Mouse (Mus musculus): ENCODE data around the gene Edc3. TPM values are rescaled to one million over a fixed set of nuclear protein-coding genes. Genes with fewer than 3 reads are reported as not detected.

The Edc3 gene
- polyA plus RNA-seq, 1 experiment = not detected

GRCm38 (mm10) chr9:57770836-57771235 lies 62.5 kb downstream of the Edc3 start:
- H3K27ac ChIP-seq (ENCODE audit: insufficient read depth, low read depth, low read length) = no peak overlapping the region
- TF ChIP-seq POLR2A (IDR thresholded peaks at IDR 0.05; ENCODE audit: insufficient read depth, low read depth, low read length) (no peak), CTCF (IDR thresholded peaks at IDR 0.05; ENCODE audit: insufficient read depth, low read depth, low read length) (no peak)
- H3K4me1 ChIP-seq (ENCODE audit: control insufficient read depth, insufficient read depth, low read length) = peaks cover 22% of the 10 kb centered on the region
- no peak overlapping the region for H3K4me3 ChIP-seq (ENCODE audit: insufficient read depth, low read depth, low read length)
- 92% methylated on average over 2 of the region's 2 CpGs for WGBS

GRCm38 (mm10) chr9:57773754-57774153 lies 65.4 kb downstream of the Edc3 start:
- Histone ChIP-seq H3K4me1 (ENCODE audit: control insufficient read depth, insufficient read depth, low read length) (peaks cover 14% of the 10 kb centered on the region), H3K27ac (ENCODE audit: insufficient read depth, low read depth, low read length) (no peak overlapping the region), H3K4me3 (ENCODE audit: insufficient read depth, low read depth, low read length) (no peak overlapping the region)
- TF ChIP-seq POLR2A (IDR thresholded peaks at IDR 0.05; ENCODE audit: insufficient read depth, low read depth, low read length) (no peak), CTCF (IDR thresholded peaks at IDR 0.05; ENCODE audit: insufficient read depth, low read depth, low read length) (no peak)
- 95% methylated on average over 3 of the region's 3 CpGs for WGBS

- no peak overlapping the region for H3K4me3 ChIP-seq (ENCODE audit: insufficient read depth, low read depth, low read length)
- 17% methylated on average over 1 of the region's 1 CpGs for WGBS
- no peak overlapping the region for H3K27ac ChIP-seq (ENCODE audit: insufficient read depth, low read depth, low read length)
- TF ChIP-seq POLR2A (IDR thresholded peaks at IDR 0.05; ENCODE audit: insufficient read depth, low read depth, low read length) = no peak
- no peak for TF ChIP-seq CTCF (IDR thresholded peaks at IDR 0.05; ENCODE audit: insufficient read depth, low read depth, low read length)
- peaks cover 14% of the 10 kb centered on the region for H3K4me1 ChIP-seq (ENCODE audit: control insufficient read depth, insufficient read depth, low read length)
Measured at GRCm38 (mm10) chr9:57774168-57774567, 65.8 kb downstream of the Edc3 start.

GRCm38 (mm10) chr9:57775026-57775425 lies 66.7 kb downstream of the Edc3 start:
- 49% methylated on average over 5 of the region's 5 CpGs for WGBS
- H3K4me1 ChIP-seq (ENCODE audit: control insufficient read depth, insufficient read depth, low read length) = peaks cover 14% of the 10 kb centered on the region
- TF ChIP-seq CTCF (IDR thresholded peaks at IDR 0.05; ENCODE audit: insufficient read depth, low read depth, low read length) (no peak), POLR2A (IDR thresholded peaks at IDR 0.05; ENCODE audit: insufficient read depth, low read depth, low read length) (no peak)
- no peak overlapping the region for H3K27ac ChIP-seq (ENCODE audit: insufficient read depth, low read depth, low read length)
- no peak overlapping the region for H3K4me3 ChIP-seq (ENCODE audit: insufficient read depth, low read depth, low read length)

GRCm38 (mm10) chr9:57775736-57776135 lies 67.4 kb downstream of the Edc3 start:
- TF ChIP-seq POLR2A (IDR thresholded peaks at IDR 0.05; ENCODE audit: insufficient read depth, low read depth, low read length) = no peak
- no peak for TF ChIP-seq CTCF (IDR thresholded peaks at IDR 0.05; ENCODE audit: insufficient read depth, low read depth, low read length)
- no peak overlapping the region for H3K27ac ChIP-seq (ENCODE audit: insufficient read depth, low read depth, low read length)
- no peak overlapping the region for H3K4me3 ChIP-seq (ENCODE audit: insufficient read depth, low read depth, low read length)
- 74% methylated on average over 4 of the region's 4 CpGs for WGBS
- H3K4me1 ChIP-seq (ENCODE audit: control insufficient read depth, insufficient read depth, low read length) = peaks cover 14% of the 10 kb centered on the region

- 93% methylated on average over 3 of the region's 3 CpGs for WGBS
- H3K27ac ChIP-seq (ENCODE audit: insufficient read depth, low read depth, low read length) = no peak overlapping the region
Measured at GRCm38 (mm10) chr9:57782656-57783055, 74.3 kb downstream of the Edc3 start.

GRCm38 (mm10) chr9:57789733-57790132 lies 81.4 kb downstream of the Edc3 start:
- 89% methylated on average over 3 of the region's 3 CpGs for WGBS
- H3K4me1 ChIP-seq (ENCODE audit: control insufficient read depth, insufficient read depth, low read length) = no peaks in the 10 kb centered on the region
- H3K27ac ChIP-seq (ENCODE audit: insufficient read depth, low read depth, low read length) = no peak overlapping the region
- no peak overlapping the region for H3K4me3 ChIP-seq (ENCODE audit: insufficient read depth, low read depth, low read length)
- TF ChIP-seq CTCF (IDR thresholded peaks at IDR 0.05; ENCODE audit: insufficient read depth, low read depth, low read length) (no peak), POLR2A (IDR thresholded peaks at IDR 0.05; ENCODE audit: insufficient read depth, low read depth, low read length) (no peak)

More at GRCm38 (mm10) chr9:57782656-57783055, 74.3 kb downstream of the Edc3 start:
- no peak overlapping the region for H3K4me3 ChIP-seq (ENCODE audit: insufficient read depth, low read depth, low read length)
- TF ChIP-seq POLR2A (IDR thresholded peaks at IDR 0.05; ENCODE audit: insufficient read depth, low read depth, low read length) (no peak), CTCF (IDR thresholded peaks at IDR 0.05; ENCODE audit: insufficient read depth, low read depth, low read length) (no peak)
- no peaks in the 10 kb centered on the region for H3K4me1 ChIP-seq (ENCODE audit: control insufficient read depth, insufficient read depth, low read length)

- peaks cover 2% of the 10 kb centered on the region; the same call in 1 of the 2 replicates for H3K4me1 ChIP-seq (ENCODE audit: control insufficient read depth, insufficient read depth, low read length)
- 98% methylated on average over 8 of the region's 8 CpGs for WGBS
- TF ChIP-seq POLR2A (IDR thresholded peaks at IDR 0.05; ENCODE audit: insufficient read depth, low read depth, low read length) (no peak), CTCF (IDR thresholded peaks at IDR 0.05; ENCODE audit: insufficient read depth, low read depth, low read length) (no peak)
- no peak overlapping the region for H3K27ac ChIP-seq (ENCODE audit: insufficient read depth, low read depth, low read length)
- H3K4me3 ChIP-seq (ENCODE audit: insufficient read depth, low read depth, low read length) = no peak overlapping the region
Measured at GRCm38 (mm10) chr9:57797456-57797855, 89.1 kb downstream of the Edc3 start.

GRCm38 (mm10) chr9:57798725-57799253 lies 90.4 kb downstream of the Edc3 start:
- no peak overlapping the region for H3K27ac ChIP-seq (ENCODE audit: insufficient read depth, low read depth, low read length)
- no peak overlapping the region for H3K4me3 ChIP-seq (ENCODE audit: insufficient read depth, low read depth, low read length)
- peaks cover 6% of the 10 kb centered on the region for H3K4me1 ChIP-seq (ENCODE audit: control insufficient read depth, insufficient read depth, low read length)
- 35% methylated on average over 10 of the region's 10 CpGs for WGBS
- TF ChIP-seq CTCF (IDR thresholded peaks at IDR 0.05; ENCODE audit: insufficient read depth, low read depth, low read length) = no peak
- TF ChIP-seq POLR2A (IDR thresholded peaks at IDR 0.05; ENCODE audit: insufficient read depth, low read depth, low read length) = no peak
